Mouse (Mus musculus) ES-Bruce4 (cell line): ENCODE measurements around the gene Ppm1l. TPM values are rescaled to one million over a fixed set of nuclear protein-coding genes. Genes with fewer than 3 reads are reported as not detected.

Experiments used
- H3K27ac ChIP-seq: 2 replicates; pipeline ENCODE4 v1.5.1; 2012; ENCODE audit warnings: low read length, inconsistent platforms; ENCODE audit not compliant: insufficient read depth
- H3K27me3 ChIP-seq: 2 replicates; pipeline ENCODE4 v1.6.1; 2012; ENCODE audit warnings: mild to moderate bottlenecking, low read length, inconsistent platforms; ENCODE audit not compliant: control insufficient read depth, poor library complexity, insufficient read depth, severe bottlenecking
- H3K36me3 ChIP-seq: 2 replicates; pipeline ENCODE4 v1.6.1; 2012; ENCODE audit warnings: inconsistent platforms, mild to moderate bottlenecking, low read length, moderate library complexity; ENCODE audit not compliant: control insufficient read depth, poor library complexity, insufficient read depth, severe bottlenecking
- H3K4me1 ChIP-seq: one replicate; pipeline ENCODE4 v1.8.1; 2011; ENCODE audit warnings: low read length; ENCODE audit not compliant: control insufficient read depth, insufficient read depth
- H3K4me3 ChIP-seq: 2 replicates; pipeline ENCODE4 v1.5.1; 2011; ENCODE audit warnings: low read depth, mild to moderate bottlenecking, low read length
- H3K9ac ChIP-seq: 2 replicates; pipeline ENCODE4 v1.6.1; 2012; ENCODE audit warnings: low read depth, mild to moderate bottlenecking, inconsistent platforms; ENCODE audit not compliant: poor library complexity, severe bottlenecking
- H3K9me3 ChIP-seq: replicated peaks from 2 replicates; pipeline ENCODE4 v1.6.1; 2012; ENCODE audit warnings: mild to moderate bottlenecking, low read length, inconsistent platforms; ENCODE audit not compliant: control insufficient read depth, poor library complexity, insufficient read depth, severe bottlenecking
- CTCF ChIP-seq: IDR thresholded peaks from one replicate; pipeline ENCODE4 v1.8.1; 2011; ENCODE audit warnings: low read depth, low read length
- EP300 ChIP-seq: IDR thresholded peaks from 2 replicates; pipeline ENCODE4 v1.6.1; 2011; ENCODE audit warnings: low read depth, low read length; ENCODE audit not compliant: insufficient read depth
- POLR2A ChIP-seq: IDR thresholded peaks from one replicate; pipeline ENCODE4 v1.8.1; 2011; ENCODE audit warnings: low read length; ENCODE audit not compliant: insufficient read depth
- polyA plus RNA-seq: library from polyadenylated mRNA; stranded (reverse); fragments of >200 nt; gene quantifications from 2 replicates; pipeline ENCODE4 v1.2.4, GENCODE M21; 2011; ENCODE audit warnings: low read depth; ENCODE audit not compliant: missing spikeins, insufficient read depth, insufficient read length

The Ppm1l gene
- polyA plus RNA-seq, 1 experiment, result 3.5 TPM

DNA sequence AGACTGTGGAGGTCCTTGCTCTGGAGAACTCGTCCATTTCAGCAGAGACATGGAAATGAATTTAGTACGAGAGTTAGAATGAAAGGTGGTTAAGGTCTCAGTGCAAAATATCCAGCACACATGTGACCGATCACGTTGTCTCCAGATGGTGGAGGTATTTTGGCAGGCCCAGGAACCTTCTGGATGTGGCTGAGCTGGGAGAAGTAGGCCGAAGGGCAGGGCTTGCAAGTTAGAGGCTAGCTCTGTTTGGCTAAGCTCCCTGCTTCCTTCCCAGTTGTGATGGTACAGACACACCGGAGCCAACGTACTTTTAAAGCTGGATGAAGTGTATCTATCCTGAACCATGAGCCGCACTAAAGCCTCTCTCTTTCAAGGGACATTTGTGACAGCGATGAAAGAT lies 76.4 kb downstream of the Ppm1l start:
- Histone ChIP-seq H3K27me3 (no peaks in the 10 kb centered on the region), H3K36me3 (no peaks in the 10 kb centered on the region)
- TF ChIP-seq POLR2A, result no peak
- TF ChIP-seq EP300, result no peak

DNA sequence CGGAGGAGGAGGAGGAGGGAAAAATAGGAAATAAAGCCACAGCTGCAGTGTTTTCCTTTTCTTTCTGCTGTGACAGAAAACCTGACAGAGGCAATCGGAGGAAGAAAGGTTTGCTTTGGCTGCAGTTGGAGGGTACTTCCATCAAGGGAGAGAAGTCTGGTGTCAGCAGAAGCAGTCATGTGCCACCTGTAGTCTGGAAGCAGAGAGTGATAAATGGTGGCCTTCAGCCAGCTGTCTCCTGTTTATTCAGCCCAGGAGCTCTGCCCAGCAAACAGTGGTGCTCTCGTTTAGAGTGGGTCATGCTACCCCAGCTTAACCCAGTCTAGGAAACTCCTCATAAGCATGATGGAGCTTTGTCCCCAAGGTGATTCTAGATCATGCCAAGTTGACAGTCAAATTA lies 77.3 kb downstream of the Ppm1l start:
- Histone ChIP-seq H3K9ac (no peak overlapping the region), H3K27ac (no peak overlapping the region), H3K27me3 (no peaks in the 10 kb centered on the region), H3K4me1 (no peaks in the 10 kb centered on the region), H3K9me3 (no peaks in the 10 kb centered on the region; the same call in 1 of the 2 replicates), H3K36me3 (no peaks in the 10 kb centered on the region), H3K4me3 (no peak overlapping the region)
- TF ChIP-seq CTCF, result no peak
- no peak for TF ChIP-seq EP300
- TF ChIP-seq POLR2A, result no peak

More for the DNA sequence above, 76.4 kb downstream of the Ppm1l start:
- Histone ChIP-seq H3K4me1 (no peaks in the 10 kb centered on the region), H3K9ac (no peak overlapping the region), H3K9me3 (no peaks in the 10 kb centered on the region; the same call in 1 of the 2 replicates), H3K27ac (no peak overlapping the region), H3K4me3 (no peak overlapping the region)

DNA sequence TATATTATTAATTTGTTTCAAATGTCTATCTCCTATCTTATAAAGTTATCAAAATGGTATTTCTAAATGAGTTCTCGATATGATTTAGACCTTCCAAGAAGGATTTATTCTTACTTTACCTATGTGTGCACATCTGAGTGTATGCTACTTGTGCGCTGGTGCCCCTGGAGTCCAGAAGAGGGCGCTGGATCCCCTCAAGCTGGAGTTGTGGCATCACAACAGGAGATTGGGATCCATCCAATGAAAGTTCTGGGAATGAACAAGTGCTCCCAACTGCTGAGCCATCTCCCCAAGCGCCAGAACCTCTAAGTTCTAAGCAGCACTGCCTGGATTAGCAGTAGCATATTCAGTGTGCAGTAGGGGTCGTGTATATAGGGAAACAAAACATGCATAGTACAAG lies 78.4 kb downstream of the Ppm1l start:
- Histone ChIP-seq H3K4me1 (no peaks in the 10 kb centered on the region), H3K9me3 (no peaks in the 10 kb centered on the region; the same call in 1 of the 2 replicates), H3K27me3 (no peaks in the 10 kb centered on the region), H3K36me3 (no peaks in the 10 kb centered on the region), H3K9ac (no peak overlapping the region), H3K4me3 (no peak overlapping the region), H3K27ac (no peak overlapping the region)
- TF ChIP-seq POLR2A, result no peak
- TF ChIP-seq CTCF, result peak; percentile 14

DNA sequence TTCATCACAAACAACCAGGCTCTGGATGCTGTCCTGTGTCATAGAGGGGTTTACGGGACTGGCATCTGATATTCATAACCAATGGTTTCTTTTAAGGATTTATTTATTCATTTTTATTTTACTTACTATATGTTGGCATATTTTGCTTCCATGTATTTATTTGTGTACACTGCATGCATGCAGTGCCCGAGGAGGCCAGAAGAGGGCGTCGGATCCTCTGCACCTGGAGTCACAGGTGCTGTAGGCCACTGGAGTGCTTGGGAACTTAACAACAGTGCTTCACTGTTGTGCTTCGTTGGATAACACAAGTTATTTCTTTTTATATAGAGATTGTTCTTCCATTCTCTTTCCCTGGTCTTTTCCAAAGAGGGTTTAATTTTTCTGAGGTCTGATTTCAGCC lies 81.1 kb downstream of the Ppm1l start:
- Histone ChIP-seq H3K36me3 (no peaks in the 10 kb centered on the region), H3K27ac (no peak overlapping the region), H3K4me3 (no peak overlapping the region), H3K27me3 (no peaks in the 10 kb centered on the region), H3K4me1 (no peaks in the 10 kb centered on the region), H3K9me3 (no peaks in the 10 kb centered on the region; the same call in 1 of the 2 replicates), H3K9ac (no peak overlapping the region)
- no peak for TF ChIP-seq POLR2A
- no peak for TF ChIP-seq EP300
- TF ChIP-seq CTCF, result peak; percentile 77

DNA sequence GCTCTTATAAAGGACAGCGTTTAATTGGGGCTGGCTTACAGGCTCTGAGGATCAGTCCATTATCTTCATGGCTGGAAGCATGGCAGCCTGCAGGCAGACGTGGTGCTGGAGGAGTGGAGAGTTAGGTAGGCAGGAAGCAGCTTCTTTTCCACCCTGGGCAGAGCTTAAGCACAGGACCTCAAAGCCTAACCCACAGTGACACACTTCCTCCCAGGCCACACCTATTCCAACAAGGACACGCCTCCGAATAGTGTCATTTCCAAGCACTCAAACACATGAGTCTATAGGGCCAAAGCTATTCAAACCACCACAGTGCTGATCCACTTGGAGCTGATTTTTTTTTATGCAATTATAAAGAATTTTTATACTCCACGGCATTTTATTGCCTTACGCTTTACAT lies 82.7 kb downstream of the Ppm1l start:
- H3K4me3 ChIP-seq, result no peak overlapping the region
- H3K4me1 ChIP-seq, result no peaks in the 10 kb centered on the region
- H3K27ac ChIP-seq, result no peak overlapping the region
- no peaks in the 10 kb centered on the region; the same call in 1 of the 2 replicates for H3K9me3 ChIP-seq
- no peaks in the 10 kb centered on the region for H3K27me3 ChIP-seq
- H3K9ac ChIP-seq, result no peak overlapping the region
- no peaks in the 10 kb centered on the region for H3K36me3 ChIP-seq
- no peak for TF ChIP-seq CTCF
- TF ChIP-seq EP300, result no peak
- TF ChIP-seq POLR2A, result no peak

DNA sequence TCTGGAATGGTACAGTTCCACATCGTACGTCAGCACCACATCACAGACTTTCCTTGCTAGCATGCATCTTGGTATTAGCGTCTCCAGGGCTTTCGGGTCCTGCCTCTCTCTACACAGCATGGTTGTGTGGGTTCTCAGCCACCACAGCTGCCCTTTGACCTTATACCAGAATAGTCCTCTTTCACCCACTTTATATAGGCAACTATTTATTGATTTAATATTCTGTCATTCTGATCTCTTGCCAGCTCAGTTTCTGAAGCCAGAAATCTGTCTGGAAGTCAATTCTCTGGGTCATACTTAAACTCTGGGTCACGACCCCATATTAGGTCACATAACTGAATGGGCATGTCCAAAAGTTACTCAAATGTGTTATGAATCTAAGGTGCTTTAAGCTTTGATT lies 86.5 kb downstream of the Ppm1l start:
- Histone ChIP-seq H3K9ac (no peak overlapping the region), H3K9me3 (no peaks in the 10 kb centered on the region), H3K4me3 (no peak overlapping the region), H3K4me1 (no peaks in the 10 kb centered on the region), H3K27me3 (no peaks in the 10 kb centered on the region), H3K27ac (no peak overlapping the region), H3K36me3 (no peaks in the 10 kb centered on the region)
- no peak for TF ChIP-seq CTCF
- TF ChIP-seq POLR2A, result no peak
- no peak for TF ChIP-seq EP300
